Mouse (Mus musculus) lung, postnatal 0 days (tissue): ENCODE results near the gene Tcf20.

Experiments
- CTCF ChIP-seq: IDR thresholded peaks from 2 replicates; pipeline ENCODE4 v1.5.1; 2016; ENCODE audit warnings: antibody characterized with exemption, mild to moderate bottlenecking
- EP300 ChIP-seq: IDR thresholded peaks from 2 replicates; pipeline ENCODE4 v1.6.1; 2016; ENCODE audit warnings: antibody characterized with exemption, mild to moderate bottlenecking, control low read depth

- TF ChIP-seq CTCF: no peak
- no peak for TF ChIP-seq EP300
Observed at GRCm38 (mm10) chr15:82920895-82921515, 66.7 kb downstream of the Tcf20 start.
